Mouse (Mus musculus): ENCODE measurements at regions not wholly inside any gene's neighbourhood (a gene's known extent, or its start where the extent isn't known, plus 50 kb on each side); places are given as distances from the start of the nearest gene placed in this dataset.

DNA sequence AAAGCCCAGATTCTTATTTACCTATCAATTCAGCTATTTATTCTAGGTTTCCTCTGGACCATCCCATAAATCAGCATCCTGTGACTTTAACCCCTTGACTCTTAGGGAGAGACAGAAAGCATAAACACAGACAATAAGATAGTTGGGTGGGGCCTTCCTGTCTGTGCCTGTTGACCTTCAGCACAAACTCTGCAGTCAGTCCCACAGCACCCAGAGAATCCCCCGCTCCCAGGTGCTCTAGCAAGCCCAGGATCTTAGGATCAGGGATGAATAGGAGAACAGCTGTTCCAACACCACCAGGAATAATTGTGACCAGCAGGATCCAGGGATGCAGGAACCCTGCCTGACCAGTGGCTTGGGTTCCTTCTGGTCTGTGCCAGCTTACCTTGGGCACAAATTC is 107.8 kb downstream of the Basp1 start:
- no peak for DNase-seq (ENCODE audit: low spot score in 2 of 2)

GRCm38 (mm10) chr15:25303379-25303778 is 110.2 kb downstream of the Basp1 start:
- DNase-seq (ENCODE audit: low spot score in 2 of 2) = no peak

DNA sequence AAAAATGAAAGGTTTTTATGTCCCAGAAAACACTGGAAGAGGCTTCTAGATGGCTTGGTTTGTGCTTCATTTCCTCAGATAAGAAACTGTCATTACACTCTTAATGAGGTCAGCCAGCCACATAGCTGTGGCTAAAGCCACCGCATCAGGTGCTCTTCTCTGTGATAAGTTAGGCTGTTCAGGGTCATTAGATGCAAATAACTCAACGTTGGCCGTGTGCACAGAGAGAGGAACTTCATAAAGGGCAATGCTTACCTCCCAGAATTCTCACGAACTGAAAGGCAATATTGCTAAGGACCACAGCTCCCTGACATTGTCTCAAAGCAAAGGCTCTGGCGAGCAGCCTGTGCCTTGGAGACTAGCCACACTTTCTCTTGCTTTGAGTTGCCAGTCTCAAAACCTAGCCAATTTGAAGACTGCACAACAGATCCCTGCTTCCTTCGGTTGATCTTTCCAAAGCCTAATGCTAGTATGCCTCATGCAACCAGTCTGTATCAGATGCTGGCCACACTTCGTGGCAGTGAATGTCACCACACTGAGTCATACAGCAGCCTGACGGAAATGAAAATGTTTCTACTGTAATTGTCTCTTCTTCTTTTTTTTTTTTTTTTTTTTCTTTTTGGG is 110.8 kb downstream of the Basp1 start:
- no peak for DNase-seq (ENCODE audit: low spot score in 2 of 2)

- DNase-seq (ENCODE audit: low spot score in 2 of 2) = no peak
Measured at GRCm38 (mm10) chr15:25301810-25302209, 111.8 kb downstream of the Basp1 start.

- DNase-seq (ENCODE audit: low spot score in 2 of 2) = no peak
Measured at GRCm38 (mm10) chr15:25297278-25297677, 116.3 kb downstream of the Basp1 start.

DNA sequence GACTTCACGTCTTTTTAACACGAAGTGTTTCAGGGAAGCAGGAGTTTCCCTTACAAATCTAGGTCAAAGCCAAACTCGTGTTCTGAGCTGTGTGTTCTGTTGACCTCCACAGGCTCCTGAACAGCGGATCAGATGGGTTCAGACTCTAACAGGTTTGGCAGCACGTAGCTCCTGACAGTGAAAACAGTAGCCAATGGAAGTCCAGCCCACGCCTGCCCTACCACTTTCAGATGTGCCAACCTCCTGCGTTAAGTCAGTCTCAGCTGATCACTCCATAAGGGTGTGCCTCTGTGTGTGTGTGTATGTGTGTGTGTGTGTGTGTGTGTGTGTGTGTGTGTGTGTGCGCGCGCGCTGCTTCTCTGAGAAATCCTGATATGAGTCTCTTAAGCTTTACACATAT is 116.8 kb downstream of the Basp1 start:
- DNase-seq (ENCODE audit: low spot score in 2 of 2) = no peak

DNA sequence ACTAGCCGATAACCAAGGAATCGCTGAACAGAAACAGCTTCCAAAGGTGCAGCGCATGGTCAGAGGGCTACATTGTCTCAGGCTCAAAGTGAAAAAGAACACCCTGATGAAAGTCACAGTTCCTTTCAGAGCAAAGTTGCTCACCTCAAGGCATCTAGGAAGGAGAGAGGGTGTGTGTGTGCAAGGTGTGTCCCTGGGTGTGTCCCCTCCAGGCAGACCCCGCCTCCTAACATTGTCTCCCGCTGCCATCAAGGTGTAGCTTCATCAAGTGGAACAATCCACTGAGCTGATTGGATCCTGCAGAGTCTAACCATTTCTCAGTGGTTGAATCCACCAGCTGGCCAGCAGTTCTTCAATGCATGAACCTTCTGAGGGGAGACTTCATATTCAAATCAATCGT is 117.8 kb downstream of the Basp1 start:
- DNase-seq (ENCODE audit: low spot score in 2 of 2) = no peak

GRCm38 (mm10) chr15:25291231-25291691 is 122.3 kb downstream of the Basp1 start:
- peak in 1 of 2 experiments; percentile 32 for DNase-seq (ENCODE audit: low spot score in 2 of 2)

DNA sequence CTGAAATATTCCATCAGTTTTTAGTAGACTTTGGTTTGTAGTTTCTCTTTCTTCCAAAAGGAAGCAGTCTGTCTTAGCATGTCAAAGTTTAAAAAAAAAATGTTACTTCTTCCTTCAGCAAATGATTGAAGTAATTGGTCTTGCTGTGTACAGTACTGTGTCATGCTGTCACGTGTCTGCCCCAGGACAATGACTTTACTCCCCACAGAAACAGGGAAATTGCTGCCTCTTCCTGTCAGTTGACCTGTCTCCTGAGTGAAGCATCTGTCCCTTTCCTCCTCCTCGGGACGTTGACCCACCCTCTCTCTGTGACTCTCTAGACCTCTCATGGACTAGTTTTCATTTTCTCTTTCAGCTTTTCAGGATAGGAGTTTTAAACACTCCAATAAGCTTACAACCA is 125.7 kb downstream of the Basp1 start:
- no peak for DNase-seq (ENCODE audit: low spot score in 2 of 2)

DNA sequence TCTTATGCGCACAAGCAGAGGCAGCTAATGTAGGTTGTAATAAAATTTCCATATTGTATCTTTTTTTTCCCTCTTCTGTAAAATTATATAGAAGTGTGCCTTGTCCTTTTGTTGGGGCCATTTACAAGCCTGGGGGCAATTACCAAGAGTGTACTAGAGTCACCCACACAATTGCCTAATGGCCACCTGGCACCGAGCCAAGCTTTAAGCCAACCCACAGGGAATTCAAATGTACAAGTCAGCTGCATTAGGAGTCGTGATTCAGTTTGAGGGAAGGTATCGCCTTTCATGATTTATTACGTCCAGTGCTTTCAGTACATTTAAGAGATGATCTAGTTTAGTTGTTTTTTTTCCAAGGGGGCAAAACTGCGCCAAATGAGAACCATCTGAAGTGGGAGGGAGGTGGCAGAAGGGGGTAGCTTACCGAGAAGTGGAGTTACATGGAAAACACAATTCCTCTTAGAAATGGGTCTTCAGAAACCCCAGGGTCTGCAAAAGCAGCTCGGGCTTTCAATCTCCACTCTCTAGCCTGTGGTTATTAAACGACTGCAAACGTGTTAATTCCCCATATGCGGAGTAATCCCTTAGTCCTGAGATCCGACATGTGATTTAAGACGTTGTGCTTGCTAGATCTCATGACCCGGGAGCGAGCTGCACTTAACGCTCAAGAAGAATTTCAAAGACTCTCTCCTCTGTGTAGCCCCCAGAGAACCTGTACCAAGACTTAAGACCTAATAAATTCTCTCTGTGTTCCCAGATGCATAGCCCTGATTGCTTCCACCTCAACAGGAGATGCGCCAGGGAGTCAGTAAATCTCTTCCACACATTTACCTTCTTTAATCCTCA is 129.0 kb downstream of the Basp1 start:
- no peak for DNase-seq (ENCODE audit: low spot score in 2 of 2)

GRCm38 (mm10) chr15:25283713-25284112 is 129.9 kb downstream of the Basp1 start:
- DNase-seq (ENCODE audit: low spot score in 2 of 2) = no peak

DNA sequence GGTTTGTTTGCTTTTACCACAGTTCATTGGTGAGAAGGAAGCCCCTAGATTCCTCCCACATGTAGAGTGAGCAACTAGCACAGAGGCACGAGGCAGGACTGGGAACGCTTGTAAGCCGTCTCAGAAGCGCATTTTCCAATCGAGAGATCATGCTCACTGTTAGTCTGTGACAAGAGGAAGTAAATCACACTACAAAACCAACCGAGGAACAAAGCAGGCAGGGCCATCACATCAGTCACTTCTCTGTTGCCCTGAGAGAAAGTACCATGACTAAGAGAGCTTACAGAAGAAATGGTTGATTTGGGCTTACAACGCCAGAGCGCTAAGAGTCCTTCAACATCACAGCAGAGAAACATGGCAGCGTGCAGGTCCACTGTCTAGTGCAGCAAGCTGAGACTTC is 131.2 kb downstream of the Basp1 start:
- no peak for DNase-seq (ENCODE audit: low spot score in 2 of 2)

- no peak for DNase-seq (ENCODE audit: low spot score in 2 of 2)
Measured at GRCm38 (mm10) chr15:25281942-25282341, 131.6 kb downstream of the Basp1 start.

- no peak for DNase-seq (ENCODE audit: low spot score in 2 of 2)
Measured at GRCm38 (mm10) chr15:25278317-25279156, 135.0 kb downstream of the Basp1 start.

GRCm38 (mm10) chr15:25276227-25276626 is 137.3 kb downstream of the Basp1 start:
- DNase-seq (ENCODE audit: low spot score in 2 of 2) = no peak

DNA sequence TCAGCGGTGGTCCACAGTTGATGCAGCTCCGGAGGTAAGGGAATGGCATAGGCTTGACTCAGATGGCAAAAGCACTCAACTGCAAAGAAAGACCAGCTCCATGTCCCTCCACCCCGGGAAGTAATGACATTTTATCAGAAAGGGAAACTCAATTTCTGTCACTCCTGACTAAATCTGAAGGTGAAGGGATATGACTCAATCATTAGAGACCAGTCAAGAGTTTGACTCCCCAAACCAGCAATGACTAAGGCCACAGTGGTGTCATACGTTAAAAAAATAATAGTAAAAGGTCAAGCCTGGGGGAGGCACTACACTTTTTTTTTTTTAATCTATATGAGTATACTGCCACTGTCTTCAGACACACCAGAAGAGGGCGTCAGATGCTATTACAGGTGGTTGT is 141.7 kb downstream of the Basp1 start:
- no peak for DNase-seq (ENCODE audit: low spot score in 2 of 2)

DNA sequence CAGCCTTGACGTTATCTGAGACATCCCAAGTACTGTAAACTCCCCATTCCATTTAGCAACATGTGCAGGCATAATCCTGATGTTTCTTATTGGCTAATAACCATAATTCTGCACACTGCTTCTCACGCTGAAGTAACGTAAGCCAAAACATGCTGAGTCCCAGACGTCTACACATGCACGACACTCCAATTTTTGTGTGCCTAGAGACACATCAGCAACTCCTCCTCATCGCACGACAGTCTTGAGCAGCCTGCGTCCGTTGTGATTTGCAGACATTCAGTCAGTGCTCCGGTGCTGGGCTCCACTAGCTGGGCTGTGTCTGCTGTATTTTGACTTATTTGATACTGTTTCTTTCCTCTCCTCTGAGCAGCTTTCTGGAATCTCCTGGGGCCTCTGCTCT is 143.2 kb downstream of the Basp1 start:
- DNase-seq (ENCODE audit: low spot score in 2 of 2) = no peak

- no peak for DNase-seq (ENCODE audit: low spot score in 2 of 2)
Measured at GRCm38 (mm10) chr15:25269345-25269996, 144.1 kb downstream of the Basp1 start.

DNA sequence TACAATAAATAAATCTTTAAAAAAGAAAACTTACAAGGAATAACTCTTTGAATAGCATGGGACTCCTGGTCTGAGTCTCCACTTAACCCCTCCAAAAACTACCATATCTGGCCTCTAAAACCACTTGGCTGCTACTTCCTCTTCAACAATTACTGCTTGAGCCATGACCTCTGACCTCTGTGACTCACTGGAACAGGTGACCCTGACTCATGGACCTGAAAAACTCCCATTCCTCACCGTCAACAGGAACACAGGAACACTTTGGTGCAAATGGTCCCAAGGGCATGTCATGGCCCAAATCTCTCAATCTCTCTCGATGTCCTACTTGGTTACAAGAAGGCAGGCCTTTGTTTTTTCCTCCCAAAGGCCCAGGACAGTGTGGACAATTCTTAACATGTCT is 145.1 kb downstream of the Basp1 start:
- no peak for DNase-seq (ENCODE audit: low spot score in 2 of 2)

- DNase-seq (ENCODE audit: low spot score in 2 of 2) = no peak
Measured at GRCm38 (mm10) chr15:25267509-25267908, 146.1 kb downstream of the Basp1 start.

- DNase-seq (ENCODE audit: low spot score in 2 of 2) = no peak
Measured at GRCm38 (mm10) chr15:25252648-25253567, 160.7 kb downstream of the Basp1 start.
